Mouse (Mus musculus) stomach, adult 2 months (tissue): ENCODE results near the gene Junb. TPM values are rescaled to one million over a fixed set of nuclear protein-coding genes. Genes with fewer than 3 reads are reported as not detected.

ENCODE experiments used
- polyA plus RNA-seq: library from polyadenylated mRNA; depleted of rRNA; stranded (reverse); fragments of >200 nt; gene quantifications from 2 replicates; pipeline ENCODE4 v1.2.3, GENCODE M21; 2012; rRNA removed

Junb gene
- 114 and 193 TPM in 2 replicates for polyA plus RNA-seq

DNA sequence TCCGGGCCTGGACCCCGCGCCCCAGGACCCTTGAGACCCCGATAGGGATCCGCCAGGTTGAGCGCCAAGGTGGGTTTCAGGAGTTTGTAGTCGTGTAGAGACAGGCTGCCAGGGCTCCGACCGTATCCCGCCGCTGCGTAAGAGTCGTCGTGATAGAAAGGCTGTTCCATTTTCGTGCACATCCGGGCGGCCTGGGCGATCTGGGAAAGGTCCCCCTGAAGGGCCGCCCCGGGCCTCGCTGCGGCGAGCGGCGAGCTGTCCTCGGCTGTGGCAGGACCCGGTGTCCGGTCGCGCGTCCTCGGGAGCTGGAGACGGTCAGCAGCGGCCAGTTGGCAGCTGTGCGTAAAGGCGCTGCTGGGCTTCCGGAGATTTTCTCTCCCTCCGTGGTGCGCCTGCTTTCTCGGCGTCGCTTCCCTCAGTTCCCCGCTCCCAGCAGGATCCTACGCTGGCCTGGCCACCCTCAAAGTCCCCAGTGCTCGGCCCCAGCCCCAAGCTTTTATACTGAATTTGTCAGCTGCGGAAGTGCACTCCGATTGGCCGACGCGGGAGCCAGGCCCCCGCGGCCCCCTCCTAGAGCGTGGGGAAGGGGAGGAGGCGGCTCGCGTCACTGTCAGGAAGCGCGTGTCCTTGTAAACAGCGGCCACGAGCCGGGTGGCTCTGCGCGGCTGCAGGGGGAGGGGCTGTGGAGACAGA is at the start of gene Junb:
TSS of gene Junb (minus strand) at position 471 of the 693 bp plus-strand sequence.

DNA sequence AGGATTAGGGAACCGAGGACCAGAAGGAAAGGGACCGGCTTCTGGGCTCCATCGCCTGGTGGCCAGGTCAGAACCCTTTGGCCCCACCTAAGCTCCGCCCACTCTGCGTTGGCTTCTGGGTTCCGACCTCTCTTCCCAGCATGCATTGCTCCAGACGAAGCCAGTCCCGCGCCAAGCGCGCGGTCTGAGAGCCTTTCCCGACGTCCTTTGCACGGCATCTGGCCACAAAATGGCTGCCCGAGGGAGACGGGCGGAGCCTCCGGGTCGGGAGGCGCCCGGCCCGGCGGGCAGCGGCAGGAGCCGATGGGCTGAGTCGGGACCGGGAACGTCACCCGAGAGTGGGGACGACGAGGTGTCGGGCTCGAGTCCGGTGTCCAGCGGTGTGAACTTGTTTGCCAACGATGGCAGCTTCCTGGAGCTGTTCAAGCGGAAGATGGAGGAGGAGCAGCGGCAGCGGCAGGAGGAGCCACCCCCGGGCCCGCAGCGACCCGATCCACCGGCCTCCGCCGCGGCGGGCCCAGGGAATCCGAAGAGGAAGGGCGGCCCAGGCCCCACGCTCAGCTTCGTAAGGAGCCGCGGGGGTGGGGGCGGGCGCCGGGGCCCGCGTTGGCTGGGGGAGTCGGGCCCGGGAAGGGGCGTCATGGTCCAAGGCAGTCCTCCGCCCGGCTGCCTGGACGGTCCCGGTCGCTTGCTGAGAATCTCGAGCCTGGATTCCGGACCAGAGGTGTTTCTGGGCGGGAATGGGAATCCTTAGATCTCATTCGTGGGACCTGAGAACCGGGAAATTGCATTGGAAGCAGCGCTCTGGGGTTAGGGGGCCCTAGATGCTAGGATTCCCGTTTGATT is 48.4 kb upstream of the Junb start, which contains the start of gene Trir:
TSS of gene Trir (plus strand) at position 154 of the 846 bp plus-strand sequence.

GRCm38 (mm10) chr8:85025098-85025932 is 46.8 kb upstream of the Junb start, which contains the start of gene Asna1:
Gene Asna1, minus strand, starts transcription at chr8:85025281.

DNA sequence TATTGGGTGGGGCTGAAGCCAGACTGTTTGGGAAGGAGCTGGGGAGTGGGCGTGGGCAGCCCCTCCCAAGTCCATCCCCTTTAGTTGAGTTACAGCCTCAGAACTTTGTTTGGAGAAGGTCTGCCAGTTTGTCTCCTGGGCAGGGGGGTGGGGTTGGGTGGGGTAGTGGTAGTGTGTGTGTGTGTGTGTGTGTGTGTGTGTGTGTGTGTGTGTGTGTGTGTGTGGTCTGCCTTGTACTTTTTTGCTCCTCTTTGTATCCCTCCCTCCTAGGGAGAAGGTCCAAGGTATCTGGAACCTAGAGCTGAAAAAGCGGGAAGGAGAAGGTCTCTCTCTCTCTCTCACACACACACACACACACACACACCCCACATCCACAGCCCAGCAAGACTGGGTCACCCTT is 35.9 kb upstream of the Junb start, which contains the start of gene Best2:
TSS of gene Best2 (minus strand) at position 101 of the 400 bp plus-strand sequence.

GRCm38 (mm10) chr8:84990349-84990748 is 11.8 kb upstream of the Junb start, which contains the start of gene Hook2:
Gene Hook2, plus strand, starts transcription at chr8:84990603.

GRCm38 (mm10) chr8:84969241-84970134 is 9.0 kb downstream of the Junb start, which contains the start of the genes Gm49661, Prdx2 and Rnaseh2a:
Gene Gm49661, minus strand, starts transcription at chr8:84969433.
Gene Prdx2, plus strand, starts transcription at chr8:84969587.
Gene Rnaseh2a, minus strand, starts transcription at chr8:84969767.

GRCm38 (mm10) chr8:84946528-84947240 is 31.8 kb downstream of the Junb start, which contains the start of gene Rtbdn:
Gene Rtbdn, plus strand, starts transcription at chr8:84946991.

GRCm38 (mm10) chr8:84936962-84937546 is 41.5 kb downstream of the Junb start, which contains the start of gene Mast1:
Gene Mast1, minus strand, starts transcription at chr8:84937359.

Other genes starting within 250 kb of the Junb start
- 43.0 and 44.8 TPM in 2 replicates for gene Nfix, start 178.4 kb downstream of the Junb start, polyA plus RNA-seq
- gene Dand5, start 155.9 kb downstream of the Junb start, polyA plus RNA-seq: 1.1 and 1.3 TPM in 2 replicates
- gene Gadd45gip1, start 147.2 kb downstream of the Junb start, polyA plus RNA-seq: 20.5 and 114 TPM in 2 replicates
- 34.5 and 34.7 TPM in 2 replicates for gene Rad23a, start 138.1 kb downstream of the Junb start, polyA plus RNA-seq
- 52.9 and 61.7 TPM in 2 replicates for gene Calr, start 131.8 kb downstream of the Junb start, polyA plus RNA-seq
- 21.9 and 25.5 TPM in 2 replicates for gene Farsa, start 121.7 kb downstream of the Junb start, polyA plus RNA-seq
- 0.08 and 0.22 TPM in 2 replicates for gene Syce2, start 106.6 kb downstream of the Junb start, polyA plus RNA-seq
- 101 and 137 TPM in 2 replicates for gene Gcdh, start 84.8 kb downstream of the Junb start, polyA plus RNA-seq
- 0.06 and 0.34 TPM in 2 replicates for gene Klf1, start 76.8 kb downstream of the Junb start, polyA plus RNA-seq
- gene Dnase2a, start 70.2 kb downstream of the Junb start, polyA plus RNA-seq: 8.6 and 9.6 TPM in 2 replicates
- 0.41 and 0.72 TPM in 2 replicates for gene Mast1, start 41.4 kb downstream of the Junb start, polyA plus RNA-seq
- gene Rtbdn, start 31.7 kb downstream of the Junb start, polyA plus RNA-seq: not detected in 2 replicates
- gene Gm49661, start 9.3 kb downstream of the Junb start, polyA plus RNA-seq: 0.89 TPM in 1 of 2 replicates, not detected in the other
- gene Prdx2, start 9.1 kb downstream of the Junb start, polyA plus RNA-seq: 79.1 and 81.4 TPM in 2 replicates
- 17.6 and 24.3 TPM in 2 replicates for gene Rnaseh2a, start 9.0 kb downstream of the Junb start, polyA plus RNA-seq
- 14.5 and 15.1 TPM in 2 replicates for gene Hook2, start 11.9 kb upstream of the Junb start, polyA plus RNA-seq
- gene Best2, start 35.8 kb upstream of the Junb start, polyA plus RNA-seq: not detected in 2 replicates
- gene Asna1, start 46.6 kb upstream of the Junb start, polyA plus RNA-seq: 51.2 and 52.0 TPM in 2 replicates
- gene Trir, start 48.1 kb upstream of the Junb start, polyA plus RNA-seq: 27.6 and 47.2 TPM in 2 replicates
- 18.8 and 27.1 TPM in 2 replicates for gene Tnpo2, start 58.2 kb upstream of the Junb start, polyA plus RNA-seq
- 31.9 and 42.6 TPM in 2 replicates for gene Fbxw9, start 81.3 kb upstream of the Junb start, polyA plus RNA-seq
- 1.2 and 1.7 TPM in 2 replicates for gene Gm5741, start 89.3 kb upstream of the Junb start, polyA plus RNA-seq
- 23.1 and 46.6 TPM in 2 replicates for gene Dhps, start 93.0 kb upstream of the Junb start, polyA plus RNA-seq
- gene Wdr83os, start 102.0 kb upstream of the Junb start, polyA plus RNA-seq: 67.2 and 75.2 TPM in 2 replicates
- 8.4 and 11.5 TPM in 2 replicates for gene Wdr83, start 102.6 kb upstream of the Junb start, polyA plus RNA-seq
- gene Man2b1, start 104.6 kb upstream of the Junb start, polyA plus RNA-seq: 21.5 and 23.4 TPM in 2 replicates
- 0.05 and 0.06 TPM in 2 replicates for gene Zfp791, start 144.4 kb upstream of the Junb start, polyA plus RNA-seq
- gene Cks1brt, start 173.2 kb upstream of the Junb start, polyA plus RNA-seq: not detected in 2 replicates
- gene Olfr371, start 247.3 kb upstream of the Junb start, polyA plus RNA-seq: not detected in 2 replicates